Mouse (Mus musculus) MEL-GATA-1-ER (cell line): ENCODE results near the gene Ube2c.
A peak's percentile ranks its signal among the peaks of the same experiment; 100 is the strongest.

ENCODE experiments used
- DNase-seq: peaks from one replicate; pipeline ENCODE4 v3.0.0-alpha.2; 2012; ENCODE audit warnings: low read depth; ENCODE audit errors: extremely low read depth

Ube2c gene

DNA sequence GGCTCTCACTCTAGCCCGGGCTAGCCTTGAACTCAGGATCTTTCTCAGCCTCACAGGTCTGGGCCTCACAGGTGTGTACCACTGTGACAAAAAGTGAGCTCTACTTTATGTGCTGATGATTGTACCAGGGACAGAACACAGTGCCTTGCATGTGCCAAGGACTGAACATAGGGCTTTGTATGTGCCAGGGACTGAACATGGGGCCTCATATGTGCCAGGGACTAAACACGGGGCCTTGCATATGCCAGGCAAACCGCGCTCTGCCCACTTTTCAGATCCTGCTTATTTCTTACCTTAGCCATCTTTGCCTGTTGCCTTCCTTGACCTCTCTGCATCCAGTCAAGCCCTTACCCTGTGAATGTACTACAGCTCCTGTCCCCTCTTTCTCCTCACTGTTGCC lies 7.7 kb upstream of the Ube2c start:
- DNase-seq, result no peak

DNA sequence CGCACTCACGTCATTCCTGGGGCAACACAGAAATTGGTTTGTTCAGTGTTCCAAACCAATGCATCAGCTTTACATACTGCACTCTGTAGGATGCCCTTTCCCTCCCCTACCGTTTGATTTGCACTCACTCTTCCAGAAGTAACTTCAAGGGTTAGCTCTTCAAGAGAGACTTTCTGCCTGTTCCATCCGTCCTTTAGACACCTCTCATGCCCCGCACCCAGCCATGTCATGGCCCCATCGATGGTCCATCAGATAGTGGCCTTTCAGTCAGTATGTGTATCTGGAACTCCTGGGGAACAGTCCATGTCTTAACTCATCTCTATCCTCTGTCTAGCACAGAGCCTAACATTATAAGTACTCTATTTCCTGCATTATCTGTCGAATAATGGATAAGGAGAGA lies 7.1 kb upstream of the Ube2c start:
- no peak for DNase-seq

DNA sequence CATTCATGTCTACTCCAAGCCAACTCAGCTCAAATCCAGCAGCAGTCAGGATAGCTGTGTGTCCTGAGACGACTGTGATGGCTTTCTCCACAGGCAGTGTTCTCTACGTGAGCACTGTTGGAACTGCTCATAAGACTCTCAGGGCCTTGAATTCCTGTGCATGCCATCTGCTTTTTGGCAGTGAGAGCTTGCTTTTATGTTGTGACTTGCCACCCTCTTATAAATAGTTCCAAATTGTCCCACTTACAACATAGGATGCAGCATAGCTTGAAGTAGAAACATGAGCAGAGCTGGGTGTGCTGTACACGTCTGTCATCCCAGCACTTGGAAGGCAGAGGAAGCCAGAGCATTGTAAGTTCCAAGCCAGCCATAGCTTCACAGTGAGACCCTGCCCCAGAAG lies 3.9 kb upstream of the Ube2c start:
- DNase-seq, result no peak

DNA sequence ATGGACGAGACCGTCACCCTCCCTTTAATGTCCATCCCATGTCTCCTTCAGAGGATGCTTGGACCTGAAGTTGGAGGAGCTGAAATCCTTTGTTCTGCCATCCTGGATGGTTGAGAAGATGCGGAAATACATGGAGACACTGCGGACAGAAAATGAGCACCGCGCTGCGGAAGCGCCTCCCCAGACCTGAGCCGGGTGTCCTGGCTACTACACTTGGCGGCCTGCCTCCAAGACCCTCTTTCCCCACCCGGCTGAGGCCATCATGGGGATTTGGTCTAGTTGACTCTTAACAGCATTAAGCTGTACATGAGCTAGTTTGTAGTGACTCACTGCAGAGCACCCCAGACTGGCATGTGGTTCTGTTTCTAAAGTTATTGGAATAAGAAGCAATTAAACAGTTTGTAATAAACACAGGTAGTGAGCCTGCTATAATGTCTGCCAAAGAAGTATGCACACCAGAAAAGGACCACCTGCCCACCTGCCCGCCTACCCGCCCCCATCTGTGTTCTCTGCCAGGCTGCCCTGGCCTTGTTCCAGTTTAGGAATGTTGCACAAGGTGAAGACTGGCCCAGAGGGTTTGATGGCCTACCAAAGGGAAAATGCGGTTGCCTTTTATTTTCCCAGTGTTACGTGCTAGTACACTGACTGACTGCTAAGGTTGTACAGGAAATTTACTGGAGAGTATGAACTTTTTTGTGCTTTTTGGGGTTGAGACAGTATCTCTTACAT lies 1.7 kb upstream of the Ube2c start:
- DNase-seq, result no peak

DNA sequence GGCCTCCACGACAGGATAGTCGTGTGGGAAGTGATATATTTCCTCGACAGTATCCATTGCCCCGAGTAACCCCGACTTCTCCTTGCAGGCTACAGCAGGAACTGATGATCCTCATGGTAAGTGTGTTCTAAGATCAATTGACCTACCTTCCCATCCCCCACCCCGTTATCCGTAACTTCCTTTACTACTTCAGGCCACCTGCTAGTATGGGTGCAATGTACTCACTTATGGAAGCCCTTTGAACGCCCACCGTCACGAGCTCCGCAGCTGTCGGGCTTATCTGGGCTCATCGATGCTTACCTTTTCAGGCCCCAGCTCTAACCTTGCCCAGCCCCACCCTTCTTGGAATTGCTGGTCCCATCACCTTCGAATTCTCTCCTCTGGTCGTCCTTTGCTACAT lies 581 bp downstream of the Ube2c start:
- DNase-seq, result no peak

DNA sequence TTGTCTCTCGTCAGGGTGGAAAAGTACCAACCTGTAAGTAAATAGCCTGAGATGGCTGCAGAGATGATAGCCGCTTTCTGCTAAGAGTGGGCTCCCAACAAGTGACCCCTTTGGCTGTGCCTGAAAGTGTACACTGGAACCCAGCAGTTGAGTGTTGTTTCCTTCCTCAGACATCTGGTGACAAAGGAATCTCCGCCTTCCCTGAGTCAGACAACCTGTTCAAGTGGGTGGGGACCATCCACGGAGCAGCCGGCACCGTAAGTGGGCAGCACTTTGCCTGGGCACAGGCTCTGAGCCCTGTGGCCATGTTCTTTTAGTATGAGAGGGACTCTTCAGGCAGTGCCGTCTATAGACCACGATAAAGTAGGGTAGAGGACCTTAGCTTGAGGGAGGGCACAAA lies 1.4 kb downstream of the Ube2c start:
- no peak for DNase-seq

DNA sequence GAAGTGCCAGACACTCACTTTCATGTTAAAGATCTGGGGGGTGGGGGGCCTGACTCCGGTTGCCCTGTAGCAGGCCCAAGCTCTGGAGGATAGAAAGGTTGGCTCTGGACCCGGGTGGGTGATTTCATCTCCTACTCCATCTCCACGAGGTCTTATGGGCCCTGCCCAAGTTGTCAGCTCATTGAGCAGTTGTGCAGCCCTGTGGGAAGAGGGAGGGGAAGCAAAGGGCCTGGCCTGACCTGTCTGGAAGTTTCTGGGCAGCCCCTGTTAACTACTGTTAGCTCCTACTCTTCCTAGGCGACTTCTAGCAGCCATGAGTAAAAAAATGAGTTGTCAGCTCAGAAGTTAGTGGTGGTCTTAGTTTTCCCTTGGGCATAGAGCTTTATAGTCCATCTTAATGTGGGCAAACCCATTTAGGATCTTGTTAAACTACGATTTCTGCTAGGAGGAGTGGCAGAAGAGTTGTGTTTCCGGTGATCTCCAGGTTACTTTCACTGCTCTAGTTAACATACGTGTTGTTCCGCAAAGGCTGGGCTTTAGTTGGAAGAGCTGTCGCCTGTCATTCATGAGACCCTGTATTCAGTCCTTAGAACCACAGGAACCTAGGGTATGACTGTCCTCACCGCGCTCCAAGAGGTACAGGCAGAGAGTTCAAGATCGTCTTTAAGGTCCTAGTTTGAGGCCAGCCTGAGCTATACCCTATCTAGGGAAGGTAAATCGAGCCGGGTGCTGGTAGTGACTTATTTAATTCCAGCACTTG lies 3.7 kb downstream of the Ube2c start:
- peak; percentile 43 for DNase-seq

DNA sequence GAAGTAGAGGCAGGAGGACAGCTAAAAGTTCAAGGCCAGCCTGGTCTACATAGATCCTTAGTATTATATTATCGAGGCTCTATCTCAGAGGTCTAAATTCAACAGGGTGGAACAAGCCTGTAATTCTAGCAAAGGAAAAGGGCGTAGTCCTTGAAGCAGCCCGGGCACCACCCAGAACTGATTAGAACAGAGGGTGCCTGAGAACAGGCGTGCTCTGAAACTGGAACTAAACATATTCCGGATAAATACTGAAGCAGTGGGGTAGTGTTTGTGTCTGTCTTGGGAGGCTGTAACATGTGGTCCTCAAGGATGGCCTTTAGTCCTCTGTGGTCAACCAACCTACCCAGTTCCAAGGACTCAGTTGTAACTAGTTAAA lies 4.3 kb downstream of the Ube2c start:
- peak; percentile 77 for DNase-seq

DNA sequence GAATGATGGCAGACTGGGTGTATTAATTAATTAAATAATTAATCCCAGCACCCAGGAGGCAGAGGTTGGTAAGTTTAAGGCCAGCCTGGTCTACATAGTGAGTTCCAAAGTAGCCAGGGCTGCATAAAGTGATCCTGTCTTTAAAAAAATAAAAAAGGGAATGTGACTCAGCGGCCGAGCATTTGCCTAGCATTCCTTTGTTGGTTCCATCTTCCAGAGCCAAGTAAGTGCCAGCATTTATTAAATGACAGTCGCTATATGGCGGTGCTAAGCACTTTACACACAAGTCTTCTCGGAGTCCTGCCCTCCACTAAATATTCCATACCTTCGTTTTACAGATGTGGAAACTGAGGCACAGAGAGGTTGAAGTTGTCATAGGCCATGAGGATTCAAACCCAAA lies 6.4 kb downstream of the Ube2c start:
- DNase-seq, result no peak

DNA sequence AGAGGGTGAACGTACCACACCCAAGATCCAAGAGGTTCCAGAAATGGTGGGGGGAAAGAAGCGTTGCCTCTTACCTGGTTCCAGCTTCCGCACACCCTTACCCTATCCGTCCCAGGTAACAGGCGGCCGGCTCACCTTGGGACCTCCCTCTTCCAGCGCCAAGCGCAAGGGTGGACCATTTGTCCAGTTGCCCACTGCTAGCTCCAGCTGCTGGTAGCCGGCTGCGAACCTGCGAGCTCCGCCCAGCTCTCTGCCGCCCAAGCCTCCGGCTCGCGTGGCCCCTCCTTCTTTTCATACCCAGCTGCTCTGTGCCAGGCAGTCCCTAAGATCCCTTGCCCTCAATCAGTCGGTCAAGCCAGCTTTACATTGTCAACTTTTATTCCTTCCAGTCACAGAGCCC lies 7.1 kb downstream of the Ube2c start:
- DNase-seq, result no peak

DNA sequence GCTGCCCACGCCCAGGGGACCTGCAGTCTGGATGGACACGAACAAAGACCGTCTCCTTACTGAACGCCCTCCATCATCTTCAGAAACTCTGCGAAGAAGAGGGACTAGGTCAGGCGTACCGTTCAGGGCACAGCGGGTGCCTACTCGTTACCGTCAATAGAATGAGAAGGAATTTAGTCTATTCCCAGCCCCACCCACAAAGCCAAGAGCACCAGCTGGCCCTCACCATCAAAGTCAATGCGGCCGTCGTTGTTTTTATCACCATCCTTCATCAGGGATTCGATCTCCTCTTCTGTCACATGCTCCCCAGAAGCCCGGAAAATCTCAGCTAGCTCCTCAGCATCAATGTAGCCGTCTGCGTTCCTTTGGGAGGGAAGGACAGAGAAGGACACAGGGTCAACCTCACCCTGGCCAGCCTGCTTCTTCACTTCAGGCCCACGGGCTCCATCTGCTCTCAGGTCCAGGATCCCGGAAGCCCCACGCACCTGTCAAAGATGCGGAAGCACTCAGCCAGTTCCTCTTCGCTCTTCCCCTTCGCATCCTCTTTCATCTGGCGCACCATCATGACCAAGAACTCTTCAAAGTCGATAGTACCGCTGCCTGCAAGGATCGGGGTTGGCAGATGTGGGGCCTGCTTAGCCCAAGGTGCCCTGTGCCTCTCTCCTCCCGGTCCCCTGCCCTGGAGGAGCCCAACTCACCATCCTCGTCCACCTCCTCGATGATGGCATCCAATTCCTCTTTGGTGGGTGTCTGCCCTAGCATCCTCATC lies 7.7 kb downstream of the Ube2c start:
- no peak for DNase-seq

DNA sequence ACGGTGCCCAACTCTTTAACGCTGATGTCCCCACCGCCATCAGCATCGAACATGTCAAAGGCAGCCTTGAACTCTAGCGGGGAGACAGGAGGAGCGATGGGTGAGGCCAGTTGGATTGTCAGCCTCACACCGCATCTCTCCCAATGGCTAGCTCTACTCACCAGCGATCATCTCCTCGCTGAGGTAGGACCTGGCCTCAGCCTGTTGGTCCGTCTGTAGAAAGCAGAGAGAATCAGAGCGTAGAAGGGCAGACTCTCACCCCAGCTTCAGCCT lies 8.3 kb downstream of the Ube2c start:
- no peak for DNase-seq

DNA sequence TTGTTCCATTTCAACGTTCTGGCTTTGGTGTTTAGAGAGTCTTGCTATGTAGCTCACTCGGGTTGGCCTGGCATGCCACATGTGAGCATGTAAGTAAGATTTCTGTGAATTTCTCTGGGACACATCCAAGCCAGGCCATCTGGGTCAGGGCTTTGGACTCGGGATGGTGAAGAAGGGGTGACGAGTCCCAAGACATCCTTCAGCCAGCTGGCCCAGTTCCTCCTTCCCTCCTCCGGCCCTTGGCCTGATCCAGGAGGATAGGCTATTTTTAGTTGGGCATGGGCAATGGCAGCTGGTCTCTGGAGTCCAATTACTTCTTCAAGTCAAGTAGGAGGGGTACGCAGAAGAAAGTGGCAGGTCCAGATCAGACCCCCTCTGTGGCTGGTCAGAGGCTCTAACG lies 9.1 kb downstream of the Ube2c start:
- no peak for DNase-seq

DNA sequence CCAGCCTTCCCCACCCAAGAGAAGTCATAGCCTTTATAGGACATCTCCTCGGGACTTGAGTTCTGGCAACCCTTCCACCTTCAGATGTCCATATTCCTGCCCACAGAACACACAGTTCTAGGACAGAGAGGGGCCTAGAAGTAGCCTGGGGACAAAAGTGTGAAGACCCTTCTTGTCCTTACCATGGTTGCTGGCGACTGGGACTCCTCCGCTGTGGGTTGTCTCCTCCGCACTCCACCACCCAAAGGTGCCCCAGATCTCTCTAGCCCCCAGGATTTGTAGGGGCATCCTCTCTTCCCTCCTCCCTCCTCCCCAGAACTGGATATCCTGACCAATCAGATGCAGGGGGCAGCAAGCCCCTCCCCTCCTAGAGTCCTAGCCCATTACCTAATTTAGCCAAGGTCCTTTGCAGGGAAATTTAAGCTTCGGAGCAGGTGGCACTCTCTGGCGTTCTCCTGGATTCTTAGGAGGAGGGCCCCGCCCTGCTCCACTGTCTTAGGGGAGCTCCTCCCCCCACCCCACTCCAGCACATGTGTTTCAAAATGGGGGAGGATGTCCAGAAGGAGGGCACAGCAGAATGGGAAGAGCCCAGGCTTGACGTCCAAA lies 9.9 kb downstream of the Ube2c start, which contains the start of gene Tnnc2:
Gene Tnnc2, minus strand, starts transcription at position 487 of the 606 bp plus-strand sequence.
- no peak for DNase-seq

DNA sequence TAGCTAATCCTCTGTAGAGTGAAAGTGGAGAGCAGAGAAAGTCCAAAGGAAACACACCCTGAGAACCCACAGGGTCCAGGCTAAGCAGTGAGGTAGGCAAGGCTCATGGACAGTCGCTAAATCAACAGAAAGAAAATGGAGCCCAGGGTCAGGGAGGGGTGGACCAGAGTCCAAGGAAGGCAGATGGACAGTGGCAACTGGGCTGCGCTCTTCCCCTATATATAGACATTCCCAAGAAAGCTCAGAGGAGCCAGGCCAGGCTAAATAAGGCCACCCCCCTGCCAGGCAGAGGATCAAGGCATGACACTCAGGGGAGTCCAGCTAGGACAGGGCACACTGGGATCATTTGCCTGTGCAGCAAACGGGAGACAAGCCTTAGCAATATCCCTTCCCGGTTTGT lies 12.2 kb downstream of the Ube2c start:
- no peak for DNase-seq

DNA sequence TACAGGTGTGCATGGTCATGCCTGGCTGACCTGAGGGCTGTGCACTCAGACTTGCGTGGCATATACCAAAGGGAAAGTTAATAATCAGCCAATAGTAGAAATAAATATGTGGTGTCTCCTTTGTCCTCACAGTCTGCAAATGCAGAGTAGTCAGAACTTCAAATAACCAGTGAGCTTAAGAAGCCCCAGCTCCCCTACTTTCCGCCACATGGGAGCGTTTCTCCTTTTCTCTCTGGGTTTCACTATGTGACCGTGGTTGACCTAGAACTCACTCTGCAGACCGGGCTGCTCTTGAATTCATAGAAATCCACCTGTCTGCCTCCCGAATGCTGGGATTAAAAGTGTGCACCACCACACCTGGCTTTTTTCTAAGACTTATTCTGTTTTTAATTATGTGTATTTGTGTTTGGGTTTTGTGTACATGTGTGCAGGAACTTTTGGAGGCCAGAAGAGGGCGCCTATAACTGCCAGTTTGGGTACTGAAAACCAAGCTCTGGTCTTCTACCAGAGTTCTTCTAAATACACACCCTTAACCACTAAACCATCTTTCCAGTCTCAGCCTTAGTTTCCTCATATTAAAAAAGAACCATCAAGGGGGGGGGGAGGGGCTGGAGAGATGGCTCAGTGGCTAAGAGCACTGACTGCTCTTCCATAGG lies 14.4 kb downstream of the Ube2c start:
- DNase-seq, result peak; percentile 57

DNA sequence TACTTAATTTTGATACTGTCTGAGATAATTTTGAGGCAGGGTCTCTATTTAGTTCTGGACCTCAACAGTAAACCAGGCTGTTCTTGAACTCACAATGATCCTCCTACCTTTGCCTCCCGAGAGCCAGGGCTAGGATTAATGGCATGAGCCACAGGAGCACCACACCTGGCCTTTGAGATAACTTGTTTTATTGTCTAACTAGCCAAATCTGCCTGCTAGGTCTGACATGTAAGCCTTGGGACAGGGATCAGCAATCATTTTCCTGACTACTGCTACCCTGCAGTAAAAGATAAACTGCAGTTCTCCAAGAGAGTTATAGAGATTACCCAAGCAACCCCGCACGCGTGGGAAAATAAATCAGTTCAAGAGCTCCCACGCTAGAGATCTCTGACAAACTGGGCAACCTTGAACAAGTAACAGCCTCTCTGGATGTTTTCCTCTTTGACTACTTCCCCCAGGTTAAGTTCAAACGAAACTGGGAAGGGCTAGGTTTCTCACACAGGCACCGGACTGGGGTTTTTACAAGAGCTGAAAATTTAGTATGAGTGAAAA lies 15.2 kb downstream of the Ube2c start:
- no peak for DNase-seq

DNA sequence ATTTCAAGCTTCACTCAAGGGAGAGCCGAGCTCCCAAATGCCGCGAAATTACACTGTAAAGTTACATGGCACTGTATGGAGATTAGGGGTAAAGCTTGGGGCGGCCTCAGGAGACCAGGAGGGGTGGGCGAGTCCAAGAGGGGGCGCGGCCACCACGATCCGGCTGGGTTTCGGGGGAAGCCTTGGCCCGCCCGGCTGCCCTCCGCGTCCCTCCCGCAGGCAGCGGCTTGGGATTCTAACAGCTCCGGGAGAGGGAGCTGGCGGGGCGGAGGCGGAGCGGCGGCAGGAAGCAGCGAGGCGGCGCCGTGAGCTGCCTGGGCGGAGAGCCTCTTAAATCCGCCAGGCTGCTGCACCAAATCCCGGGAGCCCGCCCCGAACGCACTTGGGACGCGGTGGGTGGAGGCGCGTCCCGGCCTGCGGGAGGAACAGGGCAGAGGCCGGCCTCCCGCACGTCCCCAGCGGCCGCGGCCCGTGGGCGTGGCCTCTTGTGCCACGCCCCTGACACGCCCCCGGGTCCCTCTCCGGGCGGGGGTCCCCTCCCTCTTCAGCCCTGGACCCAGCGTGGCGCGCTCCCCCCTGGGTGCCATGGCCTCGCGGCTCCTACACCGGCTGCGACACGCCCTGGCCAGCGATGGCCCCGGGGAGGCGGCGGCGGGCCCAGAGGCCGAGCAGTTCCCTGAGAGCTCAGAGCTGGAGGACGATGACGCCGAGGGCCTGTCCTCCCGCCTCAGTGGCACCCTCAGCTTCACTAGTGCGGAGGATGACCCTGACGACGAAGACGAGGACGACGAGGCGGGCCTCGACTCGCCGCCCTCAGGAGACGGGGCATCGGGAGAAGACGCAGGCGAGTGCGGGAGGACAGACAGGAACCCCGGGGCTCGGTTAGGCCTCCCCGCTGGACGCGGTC lies 16.0 kb downstream of the Ube2c start, which contains the start of gene Snx21:
Gene Snx21, plus strand, starts transcription at position 343 of the 907 bp plus-strand sequence.
- DNase-seq, result peak; percentile 40

DNA sequence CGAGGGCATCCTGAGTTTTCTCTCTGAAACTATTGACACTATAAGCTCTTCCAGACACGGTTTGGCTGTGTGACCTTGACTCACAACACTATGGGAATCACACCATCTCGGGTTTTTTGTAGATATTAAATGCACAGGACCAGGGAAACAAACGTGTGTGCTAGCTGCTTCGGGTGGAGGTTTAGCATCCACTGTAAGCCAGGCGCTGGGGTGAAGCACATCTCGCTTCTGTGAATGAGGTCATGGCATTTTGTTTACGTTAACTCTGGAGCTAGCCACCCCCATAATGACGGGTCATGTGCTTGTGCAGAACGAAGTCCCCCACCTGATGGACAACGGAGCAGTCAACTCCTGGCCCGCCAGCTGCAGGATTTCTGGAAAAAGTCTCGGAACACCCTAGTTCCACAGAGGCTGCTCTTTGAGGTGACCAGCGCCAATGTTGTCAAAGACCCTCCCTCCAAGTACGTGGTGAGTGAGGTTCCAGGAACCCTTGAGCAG lies 16.7 kb downstream of the Ube2c start:
- DNase-seq, result no peak

DNA sequence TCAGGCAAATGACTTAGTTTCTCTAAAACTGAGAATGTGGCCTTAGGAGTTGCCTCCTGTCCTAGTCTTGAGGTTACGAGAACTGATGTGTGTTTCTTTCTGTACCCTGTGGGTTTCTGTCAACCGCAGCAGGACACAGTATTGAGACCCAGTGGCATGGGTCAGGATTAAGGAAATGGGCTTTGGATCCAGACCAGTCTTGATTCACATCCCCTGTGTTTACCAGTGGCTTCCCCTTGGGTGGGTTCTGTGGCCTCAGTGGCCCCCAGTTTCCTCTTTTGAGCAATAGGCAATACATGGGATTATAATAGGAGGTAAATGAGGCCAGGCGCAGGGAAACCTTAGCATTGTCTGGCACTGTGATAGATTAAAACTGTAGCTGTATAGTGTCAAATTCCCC lies 17.3 kb downstream of the Ube2c start:
- no peak for DNase-seq
